Mouse (Mus musculus) MEL (cell line): Measurements from ENCODE around the gene Ncoa3.

ENCODE experiments used
- CTCF ChIP-seq, 3 experiments: IDR thresholded peaks in 2 of 3; conservative IDR thresholded peaks in 1 of 3; 2 replicates each; pipeline ENCODE4 v1.5.1; 2011 to 2012; ENCODE audit warnings: low read length in 3 of 3, low read depth in 2 of 3, mild to moderate bottlenecking in 2 of 3, improper control_type of control experiment in 1 of 3, inconsistent platforms in 1 of 3, mixed read lengths in 1 of 3, moderate library complexity in 1 of 3; ENCODE audit not compliant: control insufficient read depth in 1 of 3, insufficient read depth in 1 of 3, poor library complexity in 1 of 3, severe bottlenecking in 1 of 3
- E2F4 ChIP-seq: IDR thresholded peaks from 2 replicates; pipeline ENCODE4 v1.6.1; 2011; ENCODE audit warnings: low read depth, low read length, improper control_type of control experiment, borderline replicate concordance
- ELF1 ChIP-seq: IDR thresholded peaks from 2 replicates; pipeline ENCODE4 v1.6.1; 2014; ENCODE audit warnings: low read depth, mild to moderate bottlenecking, inconsistent platforms, low read length, improper control_type of control experiment, moderate library complexity
- EP300 ChIP-seq, 2 experiments: IDR thresholded peaks; 2 replicates each; pipeline ENCODE4 v1.6.1; 2011; ENCODE audit warnings: improper control_type of control experiment in 2 of 2, low read length in 2 of 2, low read depth in 1 of 2, mild to moderate bottlenecking in 1 of 2
- GABPA ChIP-seq: IDR thresholded peaks from 2 replicates; pipeline ENCODE4 v1.6.1; 2012; ENCODE audit warnings: low read depth, mild to moderate bottlenecking, inconsistent platforms, low read length, improper control_type of control experiment, moderate library complexity
- GATA1 ChIP-seq: IDR thresholded peaks from 2 replicates; pipeline ENCODE4 v1.6.1; 2011; ENCODE audit warnings: low read depth, low read length, improper control_type of control experiment
- JUND ChIP-seq: IDR thresholded peaks from 2 replicates; pipeline ENCODE4 v1.6.1; 2011; ENCODE audit warnings: low read depth, mild to moderate bottlenecking, improper control_type of control experiment, low read length
- MAX ChIP-seq: IDR thresholded peaks from 2 replicates; pipeline ENCODE4 v1.6.1; 2011; ENCODE audit warnings: low read length, improper control_type of control experiment
- MEF2A ChIP-seq: IDR thresholded peaks from 2 replicates; pipeline ENCODE4 v1.6.1; 2014; ENCODE audit warnings: low read depth, mild to moderate bottlenecking, inconsistent platforms, low read length, improper control_type of control experiment; ENCODE audit not compliant: poor library complexity, insufficient replicate concordance, severe bottlenecking; ENCODE audit errors: extremely low read depth
- NRF1 ChIP-seq: IDR thresholded peaks from 2 replicates; pipeline ENCODE4 v1.6.1; 2014; ENCODE audit warnings: low read depth, mild to moderate bottlenecking, inconsistent platforms, low read length, improper control_type of control experiment, moderate library complexity; ENCODE audit not compliant: poor library complexity, insufficient read depth, severe bottlenecking
- POLR2A ChIP-seq, 2 experiments: IDR thresholded peaks; 2 replicates each; pipeline ENCODE4 v1.6.1; 2011 to 2012; ENCODE audit warnings: low read length in 2 of 2, mild to moderate bottlenecking in 2 of 2, control low read depth in 1 of 2, improper control_type of control experiment in 1 of 2, low read depth in 1 of 2, moderate library complexity in 1 of 2; ENCODE audit not compliant: control insufficient read depth in 1 of 2, insufficient read depth in 1 of 2, poor library complexity in 1 of 2
- RAD21 ChIP-seq: IDR thresholded peaks from 2 replicates; pipeline ENCODE4 v1.6.1; 2011; ENCODE audit warnings: mild to moderate bottlenecking, low read depth, low read length, improper control_type of control experiment
- TAL1 ChIP-seq: IDR thresholded peaks from 2 replicates; pipeline ENCODE4 v1.6.1; 2012; ENCODE audit warnings: mild to moderate bottlenecking, inconsistent platforms, low read length, moderate library complexity, mixed read lengths
- USF1 ChIP-seq: IDR thresholded peaks from 2 replicates; pipeline ENCODE4 v1.6.1; 2014; ENCODE audit warnings: low read depth, mild to moderate bottlenecking, inconsistent platforms, low read length, improper control_type of control experiment, moderate library complexity

DNA sequence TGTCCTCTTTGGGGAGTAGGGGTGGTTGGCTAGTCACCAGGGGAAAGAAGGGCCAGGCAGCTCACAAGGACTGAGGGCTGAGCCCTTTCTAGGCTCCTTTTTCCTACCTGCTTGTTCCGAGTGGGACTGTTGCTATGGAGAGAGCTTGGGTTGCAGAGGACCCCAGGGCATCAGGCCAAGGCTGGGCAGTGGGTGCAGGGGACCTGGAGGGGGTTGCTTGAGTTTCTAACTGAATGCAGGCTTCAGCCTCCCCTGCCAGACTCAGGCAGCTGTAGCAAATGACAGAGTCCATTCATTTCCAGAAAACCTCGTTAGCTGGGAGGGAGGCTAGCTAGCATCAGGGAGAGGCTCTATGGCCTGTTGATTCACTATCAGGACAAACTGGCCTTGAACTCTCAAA, 114.2 kb downstream of the Ncoa3 start:
- TF ChIP-seq MEF2A (no peak), POLR2A (IDR thresholded peaks at IDR 0.05; ENCODE audit: control insufficient read depth in 1 of 2, insufficient read depth in 1 of 2, low read depth in 1 of 2, low read length in 2 of 2, poor library complexity in 1 of 2) (no peak), RAD21 (no peak), USF1 (no peak), CTCF (IDR thresholded peaks at IDR 0.05 in 2 of 3, conservative IDR thresholded peaks at IDR 0.05 in 1 of 3; ENCODE audit: control insufficient read depth in 1 of 3, insufficient read depth in 1 of 3, low read depth in 2 of 3, low read length in 3 of 3, poor library complexity in 1 of 3, severe bottlenecking in 1 of 3) (no peak), MAX (no peak), GABPA (no peak), NRF1 (no peak), EP300 (IDR thresholded peaks at IDR 0.05; ENCODE audit: low read depth in 1 of 2, low read length in 2 of 2) (no peak), JUND (no peak), GATA1 (no peak), E2F4 (no peak), TAL1 (no peak), ELF1 (no peak)
